Mouse (Mus musculus) limb, embryonic 15.5 days (tissue): ENCODE measurements around the gene Tnfrsf25. TPM values are rescaled to one million over a fixed set of nuclear protein-coding genes. Genes with fewer than 3 reads are reported as not detected.

Experiments used
- polyA plus RNA-seq: library from polyadenylated mRNA; unstranded; fragments of >200 nt; fragmentation: Nextera tagmentation; extraction: Ambion mirVana; gene quantifications from 2 replicates; pipeline ENCODE4 v1.2.1, GENCODE M21; 2015

The Tnfrsf25 gene
- polyA plus RNA-seq, 1 experiment from 2014 or later, result 1.2 TPM

Other genes starting within 250 kb of the Tnfrsf25 start
- 58.3 and 61.6 TPM in 2 replicates for gene Dnajc11, start 182.2 kb upstream of the Tnfrsf25 start, polyA plus RNA-seq
- 45.6 and 50.9 TPM in 2 replicates for gene Thap3, start 126.9 kb upstream of the Tnfrsf25 start, polyA plus RNA-seq
- gene Phf13, start 119.7 kb upstream of the Tnfrsf25 start, polyA plus RNA-seq, result 28.4 and 34.2 TPM in 2 replicates
- 16.2 and 19.7 TPM in 2 replicates for gene Klhl21, start 107.1 kb upstream of the Tnfrsf25 start, polyA plus RNA-seq
- gene Zbtb48, start 88.3 kb upstream of the Tnfrsf25 start, polyA plus RNA-seq, result 17.2 and 19.5 TPM in 2 replicates
- 0.81 and 1.7 TPM in 2 replicates for gene Tas1r1, start 77.4 kb upstream of the Tnfrsf25 start, polyA plus RNA-seq
- 27.0 and 30.3 TPM in 2 replicates for gene Nol9, start 76.6 kb upstream of the Tnfrsf25 start, polyA plus RNA-seq
- 17.1 and 18.5 TPM in 2 replicates for gene Plekhg5, start 43.4 kb upstream of the Tnfrsf25 start, polyA plus RNA-seq
- 1.9 and 2.2 TPM in 2 replicates for gene Espn, start 36.4 kb downstream of the Tnfrsf25 start, polyA plus RNA-seq
- 0.12 and 0.14 TPM in 2 replicates for gene Hes2, start 42.9 kb downstream of the Tnfrsf25 start, polyA plus RNA-seq
- 52.6 and 57.3 TPM in 2 replicates for gene Acot7, start 62.2 kb downstream of the Tnfrsf25 start, polyA plus RNA-seq
- gene Gpr153, start 158.3 kb downstream of the Tnfrsf25 start, polyA plus RNA-seq, result 18.9 and 21.9 TPM in 2 replicates
- not detected in 2 replicates for gene Hes3, start 175.7 kb downstream of the Tnfrsf25 start, polyA plus RNA-seq
- 26.4 and 26.5 TPM in 2 replicates for gene Icmt, start 181.3 kb downstream of the Tnfrsf25 start, polyA plus RNA-seq
- gene Rnf207, start 203.1 kb downstream of the Tnfrsf25 start, polyA plus RNA-seq, result 0.29 and 0.31 TPM in 2 replicates
- gene Rpl22, start 209.8 kb downstream of the Tnfrsf25 start, polyA plus RNA-seq, result 286 and 375 TPM in 2 replicates
- 0.29 and 0.63 TPM in 2 replicates for gene Chd5, start 222.7 kb downstream of the Tnfrsf25 start, polyA plus RNA-seq